Mouse (Mus musculus) left cerebral cortex, postnatal 14 days (tissue): Measurements from ENCODE around the gene Cpne5. TPM values are rescaled to one million over a fixed set of nuclear protein-coding genes. Genes with fewer than 3 reads are reported as not detected.

Experiments used
- DNase-seq, 2 experiments: peaks; one replicate each; pipeline ENCODE4 v3.0.0; 2021 to 2022; ENCODE audit warnings: low spot score in 2 of 2, mixed read lengths in 1 of 2
- intact Hi-C: fragments of 180-260 bp; cut with DNase I; formaldehyde crosslinking; loops from one replicate; pipeline ENCODE4 v1.15.1; 2025
- total RNA-seq, 2 experiments: library from RNA; stranded (reverse); gene quantifications; 2 replicates each; pipeline ENCODE4 v1.2.3; 2021

Gene Cpne5
- total RNA-seq, 2 experiments from 2014 or later: 82.0 to 86.5 TPM

GRCm38 (mm10) chr17:29218017-29218416 is 19.9 kb downstream of the Cpne5 start:
- no peak for DNase-seq
- intact Hi-C loops: no loop called here

DNA sequence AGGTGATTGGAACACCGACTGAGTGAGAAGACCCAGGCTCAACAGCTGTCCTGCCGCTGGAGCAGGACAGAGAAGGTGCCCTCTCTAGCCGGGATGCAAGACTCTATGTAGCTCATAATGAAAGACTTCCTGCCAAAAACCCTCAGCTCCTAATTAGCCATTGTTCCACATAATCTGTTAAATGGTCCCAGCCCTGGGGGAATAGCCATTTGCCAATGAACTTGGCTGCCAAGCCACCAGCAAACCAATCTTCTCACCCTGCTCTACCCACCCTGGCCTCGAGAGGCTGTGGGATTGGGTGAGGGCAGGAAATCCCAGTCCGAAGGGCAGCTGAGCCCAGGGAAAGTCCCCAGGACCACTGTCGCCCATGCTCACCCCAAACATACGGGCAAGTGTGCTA is 21.9 kb downstream of the Cpne5 start:
- no peak for DNase-seq
- intact Hi-C loops: no loop called here

DNA sequence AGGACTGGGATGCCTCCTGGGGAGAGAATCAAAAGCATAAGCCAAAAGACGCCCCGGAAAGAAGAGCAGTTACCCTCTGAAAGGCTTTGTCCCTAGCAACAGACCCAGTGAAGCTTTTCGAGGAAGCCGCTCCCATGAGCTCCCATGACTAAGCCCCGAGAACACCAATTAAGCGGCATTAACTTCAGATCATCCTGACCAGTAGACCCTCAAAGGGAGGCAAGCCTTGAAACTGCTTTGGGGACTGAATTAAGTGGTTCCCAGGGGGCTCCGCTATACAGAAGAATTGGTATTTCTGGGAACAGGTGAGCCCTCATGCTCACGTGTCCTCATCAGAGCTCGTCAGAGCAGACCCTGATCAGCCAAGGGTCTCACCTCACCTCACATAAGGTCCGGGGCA is 23.3 kb downstream of the Cpne5 start:
- intact Hi-C loops: no loop called here
- no peak for DNase-seq

GRCm38 (mm10) chr17:29214193-29214456 is 23.8 kb downstream of the Cpne5 start:
- intact Hi-C loops: no loop called here

DNA sequence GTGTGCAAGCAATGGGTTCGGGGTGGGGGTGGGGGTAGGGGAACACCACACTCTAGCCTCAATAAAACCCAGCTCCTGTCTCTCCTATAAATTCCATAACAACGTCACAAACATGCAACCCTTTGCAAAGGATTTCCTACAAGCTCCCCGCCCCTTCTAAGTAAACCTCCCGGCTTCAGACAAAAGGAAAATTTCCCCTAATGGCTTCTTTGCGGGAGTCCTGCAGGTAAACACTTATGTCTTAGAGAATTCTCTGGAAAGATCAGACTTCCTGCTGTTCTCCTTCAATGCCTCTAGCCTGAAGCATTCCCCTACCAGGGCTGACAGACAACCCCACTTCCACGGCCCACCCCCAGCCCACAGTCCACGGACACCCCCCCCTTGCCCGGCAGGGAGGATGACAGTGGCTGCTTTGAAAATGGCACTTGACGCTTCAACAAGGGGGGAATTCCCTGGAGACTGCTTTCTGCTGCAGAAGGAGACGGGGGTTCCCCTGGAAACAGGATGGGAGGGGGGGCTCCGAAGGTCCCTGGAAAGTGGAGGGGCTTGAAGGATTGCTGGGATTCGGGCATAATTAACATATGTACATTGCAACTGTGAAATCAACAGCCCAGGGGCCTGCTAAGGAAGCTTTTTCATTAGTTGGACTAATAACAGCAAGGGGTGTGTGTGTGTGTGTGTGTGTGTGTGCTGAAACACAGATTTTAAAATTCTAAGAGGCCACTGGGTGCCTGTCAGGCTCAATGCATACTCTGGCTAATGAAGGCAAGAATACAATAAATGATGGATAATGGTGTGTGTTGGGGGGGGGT is 24.4 kb downstream of the Cpne5 start:
- intact Hi-C loops: no loop called here
- DNase-seq: no peak

More at GRCm38 (mm10) chr17:29214193-29214456, 23.8 kb downstream of the Cpne5 start:
- DNase-seq: no peak

DNA sequence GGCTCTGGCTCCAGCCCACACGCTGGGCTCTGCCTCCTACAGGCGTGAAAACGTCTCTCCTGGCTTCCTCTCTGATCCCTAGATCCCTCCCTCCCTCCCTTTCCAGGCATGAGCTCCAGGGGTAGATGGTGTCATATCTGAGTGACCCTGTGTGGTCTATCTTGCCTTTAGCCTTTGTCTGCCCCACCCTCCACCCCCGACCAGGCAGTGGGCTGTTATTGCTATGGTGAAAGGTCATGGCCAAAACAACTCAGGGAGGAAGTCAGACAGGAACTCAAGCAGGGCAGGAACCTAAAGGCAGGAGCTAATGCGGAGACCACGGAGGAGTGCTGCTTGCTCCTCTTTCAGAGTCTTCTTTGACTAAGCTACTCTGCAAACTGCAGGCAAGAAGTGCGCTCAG is 26.1 kb downstream of the Cpne5 start:
- DNase-seq: no peak
- intact Hi-C loops: no loop called here

DNA sequence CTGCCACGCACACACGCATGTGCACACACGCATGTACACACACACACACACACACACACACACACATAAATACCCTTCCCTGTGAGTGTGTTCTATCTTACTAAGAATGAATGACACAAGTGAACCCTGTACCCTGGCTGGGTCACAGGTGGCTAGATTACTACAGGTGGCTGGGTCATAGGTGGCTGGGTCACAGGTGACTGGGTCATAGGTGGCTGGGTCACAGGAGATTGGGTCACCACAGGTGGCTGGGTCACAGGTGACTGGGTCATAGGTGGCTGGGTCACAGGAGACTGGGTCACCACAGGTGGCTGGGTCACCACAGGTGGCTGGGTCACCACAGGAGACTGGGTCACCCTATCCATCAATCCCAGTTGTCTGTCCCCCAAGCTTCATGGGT is 27.9 kb downstream of the Cpne5 start:
- DNase-seq: no peak
- intact Hi-C loops: no loop called here

- no peak for DNase-seq
- intact Hi-C loops: no loop called here
Measured at GRCm38 (mm10) chr17:29206052-29206451, 31.9 kb downstream of the Cpne5 start.

DNA sequence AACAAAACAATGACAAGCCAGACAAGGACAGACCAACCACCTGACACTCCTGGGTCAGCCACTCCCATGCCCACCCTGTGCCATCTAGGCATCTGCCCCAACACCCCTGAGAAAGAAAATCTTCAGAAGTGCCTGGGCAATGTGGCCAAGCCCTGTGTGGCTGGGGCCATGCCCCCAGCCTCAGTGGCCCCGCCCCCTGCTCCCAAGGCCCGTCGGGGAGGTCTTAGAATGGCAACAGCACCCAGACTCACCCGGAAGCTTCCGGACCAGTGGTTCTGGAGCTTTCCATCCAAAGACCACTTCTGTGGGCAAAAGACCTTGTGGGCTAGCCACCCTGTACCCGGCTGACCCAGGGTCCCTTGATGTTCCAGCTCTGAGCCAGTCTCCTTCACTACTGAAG is 35.4 kb downstream of the Cpne5 start:
- DNase-seq: no peak
- intact Hi-C loops: no loop called here

GRCm38 (mm10) chr17:29199821-29200220 is 38.1 kb downstream of the Cpne5 start:
- intact Hi-C loops: no loop called here
- no peak for DNase-seq

DNA sequence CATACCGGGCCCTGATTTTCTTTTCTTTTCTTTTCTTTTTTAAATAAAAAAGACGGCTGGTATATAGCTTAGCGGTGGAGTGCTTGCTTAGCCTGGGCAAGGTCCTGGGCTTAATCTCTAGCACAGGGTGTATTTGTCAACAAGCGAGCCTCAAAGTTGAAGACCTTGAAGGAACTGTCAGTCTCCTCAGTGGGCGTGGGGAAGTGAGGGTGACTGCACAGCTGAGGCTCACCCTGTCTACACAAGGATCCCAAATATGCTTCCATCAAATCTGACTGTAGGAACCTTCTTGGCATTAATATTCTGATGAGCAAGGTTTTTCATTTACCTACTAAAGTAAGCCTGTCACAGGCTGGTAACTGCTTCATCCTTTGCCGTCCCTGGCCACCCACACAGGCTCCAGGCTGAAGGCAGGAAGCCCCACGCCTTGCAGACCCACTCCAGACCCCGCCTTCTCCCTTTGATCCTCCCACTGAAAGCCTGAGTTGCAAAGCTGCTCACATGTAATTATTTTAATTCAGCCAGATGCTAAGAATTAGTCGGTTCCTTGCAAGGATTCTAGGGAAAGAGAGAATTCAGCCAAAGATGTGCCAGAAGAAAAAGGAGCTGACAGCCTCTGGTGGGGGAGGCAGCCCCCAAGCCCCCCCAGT is 38.7 kb downstream of the Cpne5 start:
- DNase-seq: peak; percentile 57 to 60
- intact Hi-C loops: no loop called here

GRCm38 (mm10) chr17:29195579-29195978 is 42.4 kb downstream of the Cpne5 start:
- DNase-seq: no peak
- intact Hi-C loops: no loop called here

GRCm38 (mm10) chr17:29188989-29189388 is 49.0 kb downstream of the Cpne5 start:
- intact Hi-C loops: no loop called here
- DNase-seq: no peak

DNA sequence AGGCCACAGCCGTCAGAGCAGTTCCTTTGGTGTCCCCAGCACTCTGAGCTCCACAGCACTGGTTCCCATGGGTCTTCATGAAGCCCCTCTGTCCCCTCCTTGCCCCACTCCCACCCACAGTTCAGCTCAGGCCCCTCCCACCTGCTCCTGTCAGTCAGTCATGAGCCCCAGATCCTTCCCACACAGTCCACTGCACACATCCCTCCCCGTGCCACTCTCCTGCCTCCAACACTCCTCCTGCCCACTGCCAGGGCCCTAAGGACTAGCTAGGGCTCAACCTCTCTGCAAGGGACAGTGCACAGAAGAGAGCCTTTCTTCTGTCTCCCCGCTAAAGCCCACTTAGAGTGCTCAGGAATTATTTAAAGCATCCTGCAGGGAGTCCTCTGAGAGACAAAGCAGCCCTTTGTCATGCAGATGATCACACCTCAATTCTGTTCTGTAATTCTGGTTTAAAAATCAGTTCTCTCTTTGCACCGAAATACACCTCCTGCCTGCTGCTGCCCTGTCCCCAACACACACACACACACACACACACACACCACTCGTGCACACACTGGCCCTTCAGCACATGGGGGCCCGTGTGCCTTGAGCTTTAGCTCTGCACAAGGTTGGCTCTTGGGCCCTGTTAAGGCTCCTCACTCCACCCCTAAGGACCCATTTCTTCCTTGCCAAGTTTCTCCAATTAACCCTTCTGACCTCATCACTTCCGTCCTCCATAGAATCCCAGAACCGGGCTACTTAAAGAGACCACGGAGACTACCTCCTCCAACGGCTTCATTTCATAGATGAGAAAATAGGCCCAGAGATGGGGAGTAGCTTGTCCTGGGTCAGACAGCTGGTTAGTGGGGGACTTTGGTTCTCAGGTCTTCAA is 50.7 kb downstream of the Cpne5 start:
- intact Hi-C loops: no loop called here
- DNase-seq: no peak

DNA sequence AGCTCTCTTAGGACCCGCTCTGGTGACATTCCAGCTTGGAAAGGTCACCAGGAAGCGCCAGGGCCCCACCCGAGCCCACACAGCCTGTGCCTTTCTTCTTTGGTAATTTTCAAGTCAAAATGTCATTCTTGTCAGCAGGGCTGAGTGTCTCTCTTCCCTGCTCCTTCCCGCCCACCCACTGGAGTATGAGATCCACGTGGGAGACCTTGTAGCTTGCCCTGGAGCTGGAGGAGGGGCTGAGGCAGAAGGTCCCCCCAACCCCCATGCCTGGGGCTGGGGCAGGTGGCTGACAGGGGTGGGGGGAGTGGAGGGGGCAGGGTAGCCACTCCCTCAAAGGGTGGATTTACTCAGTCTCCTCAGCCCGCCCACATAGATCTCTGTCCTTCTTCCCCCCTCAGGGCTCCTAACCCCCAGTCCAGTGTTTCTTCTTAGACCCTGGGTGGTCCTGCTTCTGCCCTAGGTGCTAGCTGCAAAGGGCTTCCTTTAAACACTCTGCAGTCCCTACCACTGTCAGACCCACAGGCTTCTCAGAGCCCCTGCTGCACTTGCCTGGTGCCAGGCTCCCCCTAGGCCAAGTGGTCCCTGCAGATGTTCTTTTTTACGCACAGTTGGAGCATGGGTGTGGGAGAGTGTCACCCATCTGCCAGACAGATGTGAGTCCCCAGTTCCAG is 52.5 kb downstream of the Cpne5 start:
- intact Hi-C loops: no loop called here
- no peak for DNase-seq

- intact Hi-C loops: no loop called here
Measured at GRCm38 (mm10) chr17:29183162-29183561, 54.8 kb downstream of the Cpne5 start.

DNA sequence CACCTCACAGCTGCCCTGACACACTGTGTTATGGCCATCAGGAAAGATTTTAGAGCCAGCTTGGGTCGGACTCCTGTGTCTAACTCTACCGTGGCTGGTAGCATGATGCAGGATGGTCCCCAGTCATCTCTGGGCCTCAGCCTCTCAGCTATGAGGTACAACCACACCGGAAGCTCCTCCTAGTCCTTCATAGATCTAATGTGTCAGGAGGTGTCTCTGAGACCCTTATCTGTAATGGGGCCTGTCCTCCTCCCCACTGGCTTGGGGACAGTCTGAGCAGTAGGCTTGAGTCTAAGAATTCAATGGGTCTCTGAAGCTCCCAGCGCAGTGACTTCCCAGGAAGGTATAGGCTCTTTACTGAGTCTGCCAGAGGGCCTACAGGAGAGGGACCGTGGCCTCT is 56.2 kb downstream of the Cpne5 start:
- intact Hi-C loops: no loop called here
- DNase-seq: no peak

More at GRCm38 (mm10) chr17:29183162-29183561, 54.8 kb downstream of the Cpne5 start:
- DNase-seq: no peak

GRCm38 (mm10) chr17:29180406-29181127 is 57.4 kb downstream of the Cpne5 start:
- intact Hi-C loops: no loop called here
- DNase-seq: no peak

DNA sequence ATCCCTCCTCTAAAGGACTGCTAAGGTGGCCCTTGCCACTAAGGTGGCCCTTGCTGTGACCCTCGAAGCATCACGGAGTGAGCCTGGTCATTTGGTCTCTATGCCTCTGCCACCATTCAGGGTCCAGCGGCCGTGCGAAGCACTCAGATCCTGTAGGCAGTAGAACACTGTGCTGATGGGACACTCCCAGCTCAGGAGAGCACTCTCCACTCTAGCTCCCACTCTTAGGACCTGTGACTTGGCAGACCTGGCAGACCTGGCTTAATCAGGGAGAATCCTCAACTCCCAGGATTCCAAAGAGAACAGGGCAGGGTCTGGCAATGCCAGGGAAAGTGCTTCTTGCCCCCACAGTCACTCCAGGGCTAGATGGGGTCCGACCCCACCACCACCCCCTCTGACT is 58.0 kb downstream of the Cpne5 start:
- intact Hi-C loops: no loop called here
- DNase-seq: no peak
